Mouse (Mus musculus) 3T3-L1 (cell line): ENCODE data around the gene Zfyve27.
A peak's percentile ranks its signal among the peaks of the same experiment; 100 is the strongest.

Experiments used
- DNase-seq: peaks from one replicate; pipeline ENCODE4 v3.0.0-alpha.2; 2015; ENCODE audit warnings: low read depth, low spot score

The Zfyve27 gene

DNA sequence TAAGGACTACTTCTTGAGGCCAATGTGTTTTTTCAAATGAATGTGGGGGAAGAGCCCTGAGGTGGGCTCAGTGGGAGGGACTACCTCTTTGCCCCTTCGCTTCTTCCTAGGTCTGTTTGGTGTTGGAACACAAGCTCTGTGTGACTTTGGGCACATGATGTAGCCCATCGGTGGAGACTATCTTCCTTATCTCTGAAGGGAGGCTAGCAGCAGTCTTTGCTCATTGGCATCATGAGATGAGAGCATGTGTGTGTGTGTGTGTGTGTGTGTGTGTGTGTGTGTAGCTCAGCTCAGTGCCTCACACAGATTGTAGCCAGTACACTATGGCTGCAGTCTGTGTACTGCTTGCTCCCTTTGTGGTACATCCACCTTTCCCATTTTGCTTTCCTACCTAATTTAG, 13.7 kb downstream of the Zfyve27 start:
- DNase-seq = no peak

DNA sequence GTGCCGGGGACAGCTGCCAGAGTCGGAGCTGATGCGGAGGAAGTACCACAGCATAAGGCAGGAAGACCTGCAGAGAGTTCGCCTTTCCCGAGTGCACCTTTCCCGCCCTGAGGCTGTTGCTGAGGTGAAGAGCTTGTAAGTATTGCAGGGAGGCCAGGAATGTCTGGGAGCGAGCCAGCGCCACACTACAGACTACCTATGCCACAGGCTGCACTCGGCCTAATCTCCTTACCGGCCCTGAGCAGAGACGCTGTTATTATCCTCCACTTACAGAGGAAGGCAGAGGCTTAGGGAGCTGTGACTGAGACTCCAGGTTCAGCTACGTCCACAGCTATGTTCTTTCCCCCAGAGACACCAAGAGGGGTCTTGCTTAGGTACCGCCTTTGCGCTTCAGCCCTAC, 15.6 kb downstream of the Zfyve27 start:
- no peak for DNase-seq

DNA sequence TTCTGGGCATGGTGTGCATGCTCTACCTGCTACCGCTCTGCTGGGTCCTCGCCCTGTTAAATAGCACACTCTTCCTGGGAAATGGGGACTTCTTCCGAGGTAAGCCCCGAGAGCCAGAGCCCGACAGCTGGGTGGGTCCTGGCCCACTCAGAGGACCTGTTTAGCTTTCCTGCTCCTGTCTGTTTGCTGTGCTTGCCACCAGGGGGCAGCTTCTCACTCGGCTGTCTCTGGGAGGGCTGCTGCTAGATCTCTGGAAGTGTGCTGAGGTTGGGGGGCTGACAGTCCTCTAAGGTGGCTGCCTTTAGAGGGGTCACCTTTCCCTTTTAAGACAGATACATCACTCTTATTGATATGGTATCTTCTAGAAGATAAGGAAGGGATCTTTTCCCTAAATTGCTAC, 18.9 kb downstream of the Zfyve27 start:
- DNase-seq = peak; percentile 41

DNA sequence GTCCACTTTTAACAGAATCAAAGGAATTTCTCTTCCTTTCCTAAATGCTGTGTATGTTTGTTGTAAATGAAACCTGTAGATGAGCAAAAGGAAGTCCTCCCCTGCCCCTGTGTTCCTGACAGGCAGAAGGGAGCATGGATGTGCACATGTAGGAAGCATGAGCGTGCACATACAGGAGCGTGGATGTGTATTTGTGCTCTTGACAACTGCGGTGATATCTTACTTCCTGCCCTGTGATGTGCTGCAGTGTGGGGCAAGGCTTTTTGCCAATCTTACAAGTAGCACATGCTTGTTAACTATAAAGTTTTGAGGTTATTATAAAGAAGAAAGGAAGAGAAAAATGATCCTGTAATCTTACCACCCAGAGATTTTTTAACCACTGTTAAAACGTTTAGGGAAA, 26.0 kb downstream of the Zfyve27 start:
- no peak for DNase-seq

DNA sequence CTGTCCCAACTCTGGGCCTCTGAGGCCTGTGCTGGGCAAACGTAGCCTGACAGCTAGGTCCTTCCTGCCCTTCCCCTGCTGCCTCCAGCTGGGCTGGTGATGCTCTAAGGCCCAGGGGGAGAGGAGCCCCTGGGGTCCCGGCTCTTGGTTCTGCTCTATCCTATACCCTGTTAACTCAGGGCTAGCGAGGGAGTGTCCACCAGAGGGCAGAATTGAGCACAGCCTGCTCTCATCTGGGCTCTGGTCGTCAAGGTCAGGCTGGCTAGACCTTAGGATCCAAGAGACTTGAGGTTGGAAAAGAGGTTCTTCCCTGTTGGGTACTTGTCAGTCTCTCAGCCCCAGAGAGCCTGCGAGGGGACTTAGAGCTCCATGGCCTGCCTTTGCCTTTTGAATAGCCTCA, 26.7 kb downstream of the Zfyve27 start:
- peak; percentile 76 for DNase-seq

DNA sequence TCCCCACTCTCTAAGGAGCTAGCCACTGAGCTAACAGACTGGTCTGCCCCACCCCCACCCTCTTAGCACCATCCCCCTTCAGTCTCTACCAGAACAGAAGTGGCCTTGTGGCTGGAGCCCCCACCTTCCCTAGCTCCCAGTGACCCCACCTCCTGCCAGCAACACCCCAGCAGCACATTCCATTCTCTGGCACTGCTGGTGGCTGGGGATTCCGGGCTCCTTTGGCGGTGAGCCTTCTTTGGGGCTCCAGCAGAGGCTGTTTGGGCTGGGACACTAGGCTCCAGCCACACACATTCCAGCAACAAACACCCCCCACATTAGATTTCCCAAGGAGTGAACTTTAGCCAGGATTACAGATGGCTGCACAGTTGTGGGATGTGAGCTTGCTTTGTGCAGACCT, 29.6 kb downstream of the Zfyve27 start:
- DNase-seq = peak; percentile 11

DNA sequence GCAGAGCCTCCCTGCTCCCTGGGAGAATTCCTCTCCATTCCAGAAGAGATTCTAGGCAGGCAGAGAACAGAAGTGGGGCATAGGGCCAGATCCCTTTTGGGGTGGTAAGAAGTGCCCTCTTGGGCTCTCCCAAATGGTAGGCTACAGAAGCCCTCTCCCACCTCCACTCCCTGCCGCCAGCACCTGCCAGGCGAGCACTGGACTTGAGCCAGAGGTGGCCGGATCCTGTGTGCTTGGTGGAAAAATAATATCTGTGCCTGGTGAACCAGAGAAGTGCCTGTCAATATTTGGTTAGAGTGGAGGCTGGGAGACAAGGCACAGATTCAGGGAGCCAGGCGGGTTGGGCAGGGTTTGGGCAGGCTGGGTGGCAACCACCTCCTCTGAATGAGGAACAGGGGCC, 32.6 kb downstream of the Zfyve27 start:
- no peak for DNase-seq

DNA sequence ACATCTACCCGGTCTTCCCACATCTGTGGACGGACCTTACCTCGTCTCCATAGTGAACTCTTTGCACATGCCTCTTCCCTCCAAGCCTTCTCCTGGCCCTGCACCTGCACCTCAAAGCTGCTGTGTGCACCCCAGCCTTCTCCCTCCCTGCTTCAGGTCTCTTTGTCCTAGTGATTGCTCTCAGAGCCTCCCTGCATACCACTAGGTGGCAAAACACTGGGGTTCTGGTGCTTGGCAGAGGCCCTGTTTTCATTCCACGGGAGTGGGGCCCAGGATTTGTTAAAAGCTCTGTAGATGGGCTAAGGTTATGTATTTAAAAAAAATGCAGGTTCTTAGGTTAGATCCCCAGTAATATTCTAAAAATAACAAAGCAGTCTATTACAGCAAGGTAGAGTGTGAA, 33.3 kb downstream of the Zfyve27 start:
- no peak for DNase-seq

DNA sequence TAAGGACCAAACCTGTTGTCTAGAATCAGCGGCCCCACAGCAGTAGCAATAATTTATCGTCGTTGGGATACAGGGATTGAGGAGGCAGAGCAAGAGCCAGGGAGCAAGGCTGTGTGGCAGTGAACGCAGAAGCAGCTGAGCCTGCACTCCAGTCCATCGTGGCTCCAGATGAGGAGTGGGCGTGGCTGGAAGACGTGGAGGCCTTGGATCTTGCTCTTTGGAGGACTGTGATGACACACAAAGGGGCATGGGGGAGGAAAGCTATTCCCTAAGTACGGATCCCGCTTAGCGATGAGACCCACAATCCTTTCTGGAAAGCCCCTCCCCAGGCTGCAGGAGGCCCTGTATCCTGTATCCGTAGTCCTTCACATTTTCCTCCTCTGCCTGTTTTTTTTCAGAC, 34.3 kb downstream of the Zfyve27 start:
- peak; percentile 9 for DNase-seq

DNA sequence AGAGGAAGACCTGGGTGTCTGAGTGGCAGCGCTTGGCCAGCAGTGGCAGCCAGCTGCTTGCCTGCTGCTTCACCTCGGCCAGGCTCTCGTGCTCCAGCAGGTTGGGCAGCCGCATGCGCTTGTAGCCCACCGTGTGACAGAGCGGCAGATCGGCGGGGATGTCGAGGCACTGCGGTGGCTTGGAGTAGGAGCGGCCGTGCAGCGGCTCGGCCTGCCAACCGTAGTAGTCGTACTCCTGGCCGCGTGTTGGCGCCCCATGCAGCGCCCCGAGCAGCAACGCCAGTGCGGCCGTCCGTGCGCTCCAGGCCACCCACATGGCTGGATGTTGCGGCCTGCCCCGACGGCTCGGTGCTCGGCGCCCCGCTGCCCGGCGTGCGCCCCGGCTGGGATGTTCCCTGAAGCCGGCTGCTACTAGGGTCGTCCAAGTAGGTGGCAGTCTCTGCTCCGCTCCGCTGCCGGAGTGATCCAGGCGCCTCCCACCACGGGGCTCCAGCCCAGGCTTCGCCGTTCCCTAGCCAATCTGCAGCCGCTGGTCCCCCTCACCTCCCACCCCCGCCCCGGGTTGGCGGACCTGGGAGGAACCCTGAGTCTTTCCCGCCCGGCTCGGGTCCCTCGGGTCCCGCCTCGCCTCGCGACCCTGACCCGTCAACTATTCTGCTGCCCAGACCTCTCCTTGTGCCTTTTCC, 38.1 kb downstream of the Zfyve27 start, which contains the start of gene Sfrp5:
TSS of gene Sfrp5 (minus strand) at position 557 of the 686 bp plus-strand sequence.
- DNase-seq = no peak

DNA sequence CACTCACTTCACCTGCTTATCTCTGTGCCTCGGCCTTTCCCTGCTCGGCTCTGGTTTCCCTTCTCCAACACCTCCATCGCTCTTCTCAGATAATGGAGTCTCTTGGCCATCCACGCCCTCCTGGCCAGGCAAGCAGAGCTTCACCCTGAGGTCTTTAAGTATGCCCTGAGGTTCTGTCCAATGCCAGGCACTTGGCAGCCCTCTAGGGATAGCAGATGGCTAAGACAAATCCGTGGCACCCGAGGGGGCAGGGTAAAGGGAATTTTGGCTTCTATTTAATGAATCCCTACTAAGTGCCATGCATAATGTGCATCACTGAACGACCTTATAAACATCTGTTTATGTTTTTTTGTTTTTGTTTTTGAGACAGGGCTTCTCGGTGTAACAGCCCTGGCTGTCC, 38.7 kb downstream of the Zfyve27 start:
- DNase-seq = no peak

DNA sequence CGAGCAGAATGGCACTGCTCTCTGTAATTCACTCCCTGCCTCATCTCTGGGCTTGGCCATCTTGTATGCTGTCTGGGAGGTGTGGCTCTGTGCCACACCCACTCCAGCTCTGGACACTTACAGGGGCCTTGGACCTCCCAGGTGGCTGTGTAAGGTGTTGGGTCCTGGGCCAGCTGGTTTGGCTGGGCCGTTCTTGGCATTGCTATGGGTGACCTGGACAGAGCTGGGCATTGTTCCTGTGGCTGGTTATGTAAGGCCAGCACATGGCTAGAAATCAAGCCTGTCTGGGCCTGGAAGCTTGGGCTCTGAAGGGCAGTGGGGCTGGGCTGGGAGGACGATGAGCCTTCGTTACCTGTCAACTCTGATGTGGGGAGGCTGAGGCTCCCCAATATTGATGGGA, 40.6 kb downstream of the Zfyve27 start:
- DNase-seq = no peak

DNA sequence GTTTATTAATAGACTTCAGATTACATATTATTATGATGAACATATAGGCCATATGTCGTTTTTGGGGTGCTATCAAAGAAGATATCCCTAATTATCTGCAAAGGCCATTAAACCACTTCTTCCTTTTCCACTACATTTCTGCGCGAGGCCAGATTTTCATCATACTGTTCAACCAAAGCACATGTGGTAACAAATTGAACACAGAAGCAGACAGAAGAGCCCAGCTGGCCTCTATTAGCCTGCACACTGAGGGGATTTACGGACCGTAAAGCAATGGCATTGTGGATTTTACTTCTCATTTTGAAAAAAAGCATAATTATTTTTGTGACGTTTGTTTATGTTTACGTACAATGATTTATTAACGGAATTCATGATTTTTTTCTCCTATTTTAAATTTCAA, 41.5 kb downstream of the Zfyve27 start:
- no peak for DNase-seq

DNA sequence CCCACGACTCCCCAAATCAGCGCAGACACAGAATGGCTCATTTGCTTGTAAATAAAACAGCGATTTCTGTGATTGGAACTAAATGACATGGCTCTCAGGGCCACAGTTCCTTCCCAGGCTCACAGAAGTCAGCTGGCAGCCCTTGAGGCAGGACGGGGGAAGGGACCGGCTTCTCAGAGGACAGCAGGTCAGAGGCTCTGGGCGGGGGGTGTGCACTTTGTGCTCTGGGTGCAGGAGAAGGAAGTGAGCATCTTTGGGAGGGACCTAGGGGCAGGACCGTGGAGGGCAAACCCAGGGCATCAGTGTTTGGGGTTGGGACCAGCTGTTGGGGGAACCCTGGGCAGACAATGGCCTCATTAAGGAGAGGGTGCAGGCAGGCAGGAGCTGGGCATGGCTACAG, 45.7 kb downstream of the Zfyve27 start:
- no peak for DNase-seq

DNA sequence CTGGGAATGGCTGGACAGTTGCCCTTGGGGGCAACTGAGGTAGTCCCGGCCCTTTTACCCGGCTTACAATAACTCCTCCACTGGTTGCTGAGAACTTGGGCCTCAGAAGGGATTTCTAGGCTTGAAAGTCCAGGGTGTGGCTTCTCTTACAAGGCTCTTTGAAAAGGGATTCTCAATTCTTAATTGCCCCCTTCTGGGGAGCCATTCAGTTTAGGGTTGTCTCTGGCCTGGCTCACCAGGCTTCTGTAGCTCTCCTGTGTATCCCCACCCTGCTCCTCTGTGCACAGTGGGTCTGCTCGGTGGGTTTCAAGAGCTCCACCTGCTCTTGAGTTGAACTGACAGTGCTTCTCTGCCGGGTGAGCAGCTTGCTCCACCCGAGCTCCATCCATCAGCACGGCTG, 46.2 kb downstream of the Zfyve27 start:
- no peak for DNase-seq

DNA sequence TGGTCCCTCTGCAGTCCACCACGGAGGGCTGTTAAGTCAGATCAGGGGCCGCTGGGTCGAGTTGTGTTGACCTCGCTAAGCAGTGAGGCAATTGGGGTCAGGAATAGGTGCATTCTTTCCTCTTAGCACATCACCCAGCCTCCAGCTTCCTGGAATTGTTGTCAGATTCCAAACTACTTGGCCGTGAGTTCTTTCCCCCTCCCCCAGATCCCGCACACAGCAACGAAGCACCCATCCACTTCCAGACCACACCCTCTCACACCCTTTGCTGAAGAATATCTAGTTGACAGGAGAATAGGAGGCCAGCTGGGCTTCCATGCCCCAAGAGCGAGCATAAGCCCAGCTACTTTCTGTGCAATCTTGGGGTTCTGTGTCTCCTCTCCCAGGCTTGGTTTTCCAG, 48.2 kb downstream of the Zfyve27 start:
- DNase-seq = no peak

DNA sequence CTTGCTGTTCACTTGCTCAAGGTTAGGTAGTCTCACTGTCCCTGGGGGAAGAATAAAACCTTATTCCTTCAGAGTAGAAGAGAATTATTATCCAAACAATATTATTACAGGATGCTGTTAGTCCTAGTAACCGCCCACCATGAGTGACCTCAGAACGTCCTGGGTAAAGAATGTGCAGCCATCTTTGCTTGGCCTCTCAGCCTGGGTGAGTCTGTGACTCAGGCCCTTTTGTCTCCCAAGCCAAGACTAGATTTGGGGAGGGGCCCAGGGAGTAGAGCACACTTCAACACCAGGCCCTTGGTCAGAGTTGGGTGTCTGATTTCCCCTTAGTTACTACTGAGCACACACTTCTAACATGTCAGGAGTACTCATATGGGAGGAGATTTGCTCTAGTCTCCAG, 50.9 kb downstream of the Zfyve27 start:
- DNase-seq = peak; percentile 50

DNA sequence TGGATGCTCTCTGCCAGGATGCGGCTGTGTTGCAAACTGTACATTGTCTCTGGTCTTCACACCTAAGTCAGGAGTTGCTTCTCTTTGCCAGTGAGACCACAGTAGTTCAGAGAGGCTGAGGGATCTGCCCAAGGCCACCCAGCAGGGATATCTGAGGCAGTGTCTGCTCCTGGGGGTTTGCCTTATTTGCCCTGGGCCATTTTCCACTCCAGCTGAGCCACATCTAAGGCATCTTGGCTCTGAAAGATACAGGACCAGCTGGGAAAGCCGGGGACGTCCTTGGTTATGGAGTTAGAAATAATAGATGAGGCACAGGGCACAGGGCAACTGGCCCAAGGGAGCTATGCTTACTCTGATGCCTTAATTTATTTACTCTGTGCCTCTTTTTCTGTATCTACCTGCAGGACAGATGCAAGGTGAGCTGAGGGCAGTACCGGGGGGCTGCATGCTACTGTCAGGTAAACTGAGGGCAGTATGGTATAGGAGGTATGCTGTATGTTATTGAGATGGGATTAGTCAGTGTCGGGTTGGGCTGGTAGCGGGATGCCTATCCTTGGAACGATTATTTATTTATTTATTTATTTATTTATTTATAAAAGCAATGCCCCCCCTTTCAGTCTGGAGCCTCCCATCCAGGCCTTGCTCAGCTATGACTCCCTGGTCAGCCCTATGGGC, 53.1 kb downstream of the Zfyve27 start:
- no peak for DNase-seq

DNA sequence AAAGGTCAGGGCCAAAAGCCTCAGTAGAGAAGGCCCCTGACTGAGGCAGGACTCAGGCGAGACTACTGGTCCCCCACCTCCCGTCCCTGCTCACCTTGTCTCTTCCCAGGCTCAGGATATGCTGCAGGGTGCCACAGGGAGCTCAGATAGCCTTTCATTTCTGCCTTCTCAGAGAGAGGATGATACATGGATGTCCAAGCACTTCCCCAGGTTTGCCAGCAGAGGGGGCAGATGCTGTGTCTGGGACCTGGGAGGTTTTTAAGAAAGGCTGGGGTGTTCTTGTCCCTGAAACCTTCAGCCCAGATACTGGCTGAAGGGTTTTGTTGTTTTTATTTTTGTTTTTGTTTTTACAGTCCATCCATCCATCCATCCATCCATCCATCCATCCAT, 53.6 kb downstream of the Zfyve27 start:
- peak; percentile 75 for DNase-seq

DNA sequence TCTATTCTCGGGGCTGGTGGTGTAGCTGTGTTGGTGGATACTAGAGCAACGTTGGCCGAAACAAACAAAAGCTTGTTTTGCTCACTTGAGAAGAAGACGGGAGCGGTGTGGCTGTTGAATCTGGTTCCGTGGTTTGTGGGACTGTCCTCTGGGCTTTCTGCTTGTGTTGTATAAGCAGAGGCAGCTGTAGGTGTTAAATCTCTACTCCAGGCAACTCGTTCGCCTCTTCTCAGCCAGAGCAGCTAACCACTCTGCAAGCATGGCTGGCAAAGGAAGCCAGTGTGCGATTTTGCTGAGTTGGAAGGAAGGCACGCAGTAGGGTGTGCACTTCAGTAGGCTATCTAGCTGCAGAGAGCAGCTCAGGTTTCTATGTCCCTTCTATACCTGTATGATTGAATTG, 62.7 kb downstream of the Zfyve27 start:
- DNase-seq = no peak

DNA sequence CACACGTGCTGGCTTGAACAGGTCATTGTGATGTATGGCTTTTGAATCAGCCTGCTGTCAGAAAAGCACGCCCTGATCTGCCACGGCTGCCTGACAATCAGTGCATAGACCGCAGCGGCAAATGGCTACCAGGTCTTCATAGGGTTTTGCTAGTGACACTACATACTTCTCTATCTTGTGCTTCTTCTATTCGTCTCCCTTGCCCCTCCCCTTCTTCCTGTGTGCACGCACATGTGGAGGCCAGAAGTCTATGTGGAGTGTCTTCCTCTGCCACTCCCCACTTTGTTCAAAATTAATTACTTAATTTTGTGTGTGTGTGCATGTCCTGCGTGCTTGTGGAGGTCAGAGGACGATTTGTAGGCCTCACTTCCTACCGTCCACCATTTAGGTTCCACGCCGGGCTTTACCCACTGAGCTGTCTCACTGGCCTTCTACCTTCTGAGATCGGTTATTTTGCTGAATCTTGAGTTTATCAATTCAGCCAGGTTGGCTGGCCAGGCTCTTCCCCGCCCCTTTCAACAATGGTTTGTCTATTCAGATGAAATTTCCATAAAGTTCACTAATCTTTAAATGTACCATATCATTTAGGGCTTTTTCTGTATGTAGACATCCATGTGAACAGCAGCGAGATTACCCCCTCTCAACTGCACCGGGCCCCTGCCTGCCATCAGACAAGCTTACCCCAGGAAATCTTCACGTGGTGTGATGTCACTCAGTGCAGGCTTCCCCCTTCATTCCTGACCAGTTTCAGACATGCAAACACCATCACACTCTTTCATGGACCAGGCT, 65.9 kb downstream of the Zfyve27 start:
- DNase-seq = no peak

DNA sequence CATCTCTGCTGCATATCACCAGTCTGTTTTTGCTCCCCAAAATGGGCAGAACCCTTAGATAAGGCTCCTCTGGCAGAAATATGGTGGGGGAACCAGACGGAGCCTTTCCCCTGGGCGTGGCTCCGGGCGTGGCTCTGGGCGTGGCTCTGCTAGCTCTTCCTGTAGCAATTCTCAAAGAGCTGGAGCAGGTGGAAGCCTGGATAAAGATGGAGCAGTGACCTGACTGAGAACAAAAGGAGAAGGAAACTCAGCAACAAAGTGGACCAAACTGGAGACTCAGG, 66.5 kb downstream of the Zfyve27 start:
- no peak for DNase-seq

DNA sequence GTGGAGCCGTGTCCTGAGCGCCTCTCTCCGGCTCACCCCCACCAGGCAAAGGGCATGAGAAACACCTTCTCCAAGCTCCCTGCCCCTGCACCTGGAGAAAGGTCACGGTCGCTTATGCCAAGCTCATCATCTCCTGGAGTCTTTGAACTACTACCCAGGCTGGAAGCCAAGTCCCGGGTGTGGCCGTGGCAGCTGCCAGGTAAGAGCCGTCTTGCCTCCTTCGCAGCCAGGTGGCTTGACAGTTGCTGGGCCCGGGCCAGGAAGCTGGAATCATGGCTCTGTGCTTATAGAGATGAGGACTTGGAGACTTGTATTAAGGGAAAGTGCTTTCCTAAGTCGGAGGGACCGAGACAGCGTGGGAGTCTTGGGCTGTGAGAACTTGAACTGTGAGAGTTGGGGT, 67.2 kb downstream of the Zfyve27 start:
- no peak for DNase-seq
